Mouse (Mus musculus): ENCODE measurements around the gene Gm10118.

GRCm38 (mm10) chr10:63945534-63945933 lies 18.3 kb upstream of the Gm10118 start:
- TF ChIP-seq POLR2A (IDR thresholded peaks at IDR 0.05; ENCODE audit: low read depth, low read length), result no peak
- no peak for TF ChIP-seq CTCF (conservative IDR thresholded peaks at IDR 0.05; ENCODE audit: insufficient read depth, insufficient read length, low read depth, low read length)
